Mouse (Mus musculus) ES-E14 (cell line): ENCODE measurements at regions not wholly inside any gene's neighbourhood (a gene's known extent, or its start where the extent isn't known, plus 50 kb on each side); places are given as distances from the start of the nearest gene placed in this dataset.

Experiments used
- DNase-seq: peaks from one replicate; pipeline ENCODE4 v3.0.0-alpha.2; 2013; ENCODE audit warnings: low read depth, low spot score
- H3K27ac ChIP-seq: 2 replicates; pipeline ENCODE4 v1.5.1; 2012; ENCODE audit warnings: low read depth, mild to moderate bottlenecking, low read length, moderate library complexity, mixed read lengths; ENCODE audit not compliant: poor library complexity, insufficient read depth, severe bottlenecking
- H3K36me3 ChIP-seq: 2 replicates; pipeline ENCODE4 v1.6.1; 2012; ENCODE audit warnings: mild to moderate bottlenecking, low read length, moderate library complexity, mixed read lengths; ENCODE audit not compliant: control insufficient read depth, poor library complexity, insufficient read depth, severe bottlenecking
- H3K4me1 ChIP-seq, 2 experiments: fragments of 150-350 bp in 1 of 2; sonication (generic) in 1 of 2; 2 replicates each; pipeline ENCODE4 v1.6.1; 2012; ENCODE audit warnings: low read length in 2 of 2, mild to moderate bottlenecking in 1 of 2, mixed read lengths in 1 of 2; ENCODE audit not compliant: control insufficient read depth in 2 of 2, insufficient read depth in 2 of 2, poor library complexity in 1 of 2
- H3K4me3 ChIP-seq, 2 experiments: fragments of 150-350 bp in 1 of 2; sonication (generic) in 1 of 2; 2 replicates each; pipeline ENCODE4 v1.5.1; 2012; ENCODE audit warnings: low read length in 2 of 2, low read depth in 1 of 2, mild to moderate bottlenecking in 1 of 2, mixed read lengths in 1 of 2; ENCODE audit not compliant: insufficient read depth in 1 of 2, poor library complexity in 1 of 2, severe bottlenecking in 1 of 2
- H3K9ac ChIP-seq: 2 replicates; pipeline ENCODE4 v1.6.1; 2012; ENCODE audit warnings: low read depth, mild to moderate bottlenecking, low read length, mixed read lengths; ENCODE audit not compliant: poor library complexity, insufficient read depth, severe bottlenecking
- H3K9me3 ChIP-seq: fragments of 150-350 bp; sonication (generic); 2 replicates; pipeline ENCODE4 v1.6.1; 2012; ENCODE audit warnings: low read depth, mild to moderate bottlenecking, low read length; ENCODE audit not compliant: control insufficient read depth, insufficient read depth
- CHD2 ChIP-seq: IDR thresholded peaks from 2 replicates; pipeline ENCODE4 v1.6.1; 2014; ENCODE audit warnings: mild to moderate bottlenecking, low read depth, low read length, inconsistent platforms
- HCFC1 ChIP-seq: IDR thresholded peaks from 2 replicates; pipeline ENCODE4 v1.6.1; 2012; ENCODE audit warnings: low read length, inconsistent platforms, borderline replicate concordance; ENCODE audit not compliant: insufficient read depth
- MAFK ChIP-seq: IDR thresholded peaks from 2 replicates; pipeline ENCODE4 v1.6.1; 2014; ENCODE audit warnings: mild to moderate bottlenecking, low read depth, low read length, inconsistent platforms; ENCODE audit not compliant: insufficient read depth
- ZC3H11A ChIP-seq: IDR thresholded peaks from 2 replicates; pipeline ENCODE4 v1.6.1; 2012; ENCODE audit warnings: low read depth, mild to moderate bottlenecking, inconsistent platforms, low read length, borderline replicate concordance
- ZNF384 ChIP-seq: IDR thresholded peaks from 2 replicates; pipeline ENCODE4 v1.6.1; 2012; ENCODE audit warnings: low read depth, low read length, inconsistent platforms
- in situ Hi-C, 2 experiments: fragments of 600-800 bp; cut with MboI; formaldehyde crosslinking; loops; one replicate each; pipeline ENCODE4 v1.15.1; 2025; ENCODE audit warnings: low sequenced_read_pairs in 2 of 2, inconsistent platforms in 1 of 2; ENCODE audit not compliant: unreplicated experiment in 2 of 2

- Histone ChIP-seq H3K4me1 (no peaks in the 10 kb centered on the region), H3K4me3 (no peak overlapping the region), H3K36me3 (no peaks in the 10 kb centered on the region), H3K9ac (no peak overlapping the region), H3K27ac (no peak overlapping the region), H3K9me3 (no peaks in the 10 kb centered on the region)
- in situ Hi-C loops: no loop called here
- no peak for TF ChIP-seq ZNF384
- no peak for TF ChIP-seq HCFC1
- no peak for TF ChIP-seq MAFK
- no peak for TF ChIP-seq CHD2
- TF ChIP-seq ZC3H11A: no peak
- DNase-seq: no peak
Observed at GRCm38 (mm10) chr9:91545402-91545801, 179.8 kb upstream of the Zic1 start.

GRCm38 (mm10) chr9:91528838-91529475 lies 163.3 kb upstream of the Zic1 start:
- DNase-seq: no peak
- in situ Hi-C loops: no loop called here
- H3K36me3 ChIP-seq: no peaks in the 10 kb centered on the region
- no peaks in the 10 kb centered on the region for H3K9me3 ChIP-seq
- H3K4me1 ChIP-seq: no peaks in the 10 kb centered on the region
- TF ChIP-seq CHD2 (no peak), ZNF384 (no peak), ZC3H11A (no peak), MAFK (no peak), HCFC1 (no peak)
- H3K4me3 ChIP-seq: no peak overlapping the region
- H3K27ac ChIP-seq: no peak overlapping the region
- H3K9ac ChIP-seq: no peak overlapping the region

GRCm38 (mm10) chr9:91528388-91528787 lies 162.8 kb upstream of the Zic1 start:
- DNase-seq: no peak
- H3K9me3 ChIP-seq: no peaks in the 10 kb centered on the region
- no peak overlapping the region for H3K27ac ChIP-seq
- H3K4me3 ChIP-seq: no peak overlapping the region
- in situ Hi-C loops: no loop called here
- H3K4me1 ChIP-seq: no peaks in the 10 kb centered on the region
- H3K36me3 ChIP-seq: no peaks in the 10 kb centered on the region
- no peak for TF ChIP-seq MAFK
- TF ChIP-seq HCFC1: no peak
- no peak for TF ChIP-seq CHD2
- no peak for TF ChIP-seq ZNF384
- TF ChIP-seq ZC3H11A: no peak
- no peak overlapping the region for H3K9ac ChIP-seq

GRCm38 (mm10) chr9:91520521-91520920 lies 154.9 kb upstream of the Zic1 start:
- in situ Hi-C loops: no loop called here
- no peak overlapping the region for H3K4me3 ChIP-seq
- no peak for TF ChIP-seq MAFK
- TF ChIP-seq CHD2: no peak
- TF ChIP-seq HCFC1: no peak
- no peak for TF ChIP-seq ZC3H11A
- TF ChIP-seq ZNF384: no peak
- no peaks in the 10 kb centered on the region for H3K36me3 ChIP-seq
- no peak overlapping the region for H3K27ac ChIP-seq
- no peak overlapping the region for H3K9ac ChIP-seq
- H3K9me3 ChIP-seq: no peaks in the 10 kb centered on the region
- no peaks in the 10 kb centered on the region for H3K4me1 ChIP-seq
- no peak for DNase-seq

- Histone ChIP-seq H3K9me3 (no peaks in the 10 kb centered on the region), H3K36me3 (no peaks in the 10 kb centered on the region), H3K4me1 (no peaks in the 10 kb centered on the region), H3K27ac (no peak overlapping the region), H3K9ac (no peak overlapping the region), H3K4me3 (no peak overlapping the region)
- no peak for TF ChIP-seq MAFK
- TF ChIP-seq CHD2: no peak
- no peak for TF ChIP-seq ZNF384
- no peak for TF ChIP-seq HCFC1
- in situ Hi-C loops: no loop called here
- DNase-seq: no peak
Observed at GRCm38 (mm10) chr9:91509672-91510071, 144.1 kb upstream of the Zic1 start.
